Mouse (Mus musculus): ENCODE data around the gene Cdk6. TPM values are rescaled to one million over a fixed set of nuclear protein-coding genes. Genes with fewer than 3 reads are reported as not detected.

The Cdk6 gene
- polyA plus RNA-seq, 1 experiment, result 29.0 TPM

GRCm38 (mm10) chr5:3395020-3395419 lies 53.7 kb downstream of the Cdk6 start:
- H3K27ac ChIP-seq (ENCODE audit: insufficient read depth, low read length), result no peak overlapping the region

GRCm38 (mm10) chr5:3396214-3396613 lies 54.9 kb downstream of the Cdk6 start:
- no peaks in the 10 kb centered on the region for H3K4me1 ChIP-seq (ENCODE audit: control insufficient read depth, insufficient read depth, low read length)
- no peak overlapping the region for H3K27ac ChIP-seq (ENCODE audit: insufficient read depth, low read length)
- H3K36me3 ChIP-seq (ENCODE audit: control insufficient read depth, insufficient read depth, low read length, poor library complexity, severe bottlenecking), result no peaks in the 10 kb centered on the region; the same call in 1 of the 2 replicates
- no peak overlapping the region for H3K4me3 ChIP-seq (ENCODE audit: low read depth, low read length)
- H3K27me3 ChIP-seq (ENCODE audit: control insufficient read depth, insufficient read depth, low read length, poor library complexity, severe bottlenecking), result no peaks in the 10 kb centered on the region
- TF ChIP-seq POLR2A (IDR thresholded peaks at IDR 0.05; ENCODE audit: insufficient read depth, low read length) (no peak), EP300 (IDR thresholded peaks at IDR 0.05; ENCODE audit: insufficient read depth, low read depth, low read length) (no peak), CTCF (IDR thresholded peaks at IDR 0.05; ENCODE audit: low read depth, low read length) (no peak)
- no peak overlapping the region for H3K9ac ChIP-seq (ENCODE audit: low read depth, poor library complexity, severe bottlenecking)
- no peaks in the 10 kb centered on the region for H3K9me3 ChIP-seq (replicated peaks; ENCODE audit: control insufficient read depth, insufficient read depth, low read length, poor library complexity, severe bottlenecking)

More at GRCm38 (mm10) chr5:3395020-3395419, 53.7 kb downstream of the Cdk6 start:
- peaks cover 3% of the 10 kb centered on the region for H3K36me3 ChIP-seq (ENCODE audit: control insufficient read depth, insufficient read depth, low read length, poor library complexity, severe bottlenecking)
- TF ChIP-seq EP300 (IDR thresholded peaks at IDR 0.05; ENCODE audit: insufficient read depth, low read depth, low read length) (peak; percentile 55; the same call in 1 of the 2 replicates), CTCF (IDR thresholded peaks at IDR 0.05; ENCODE audit: low read depth, low read length) (no peak)
- no peaks in the 10 kb centered on the region for H3K4me1 ChIP-seq (ENCODE audit: control insufficient read depth, insufficient read depth, low read length)
- H3K9me3 ChIP-seq (replicated peaks; ENCODE audit: control insufficient read depth, insufficient read depth, low read length, poor library complexity, severe bottlenecking), result no peaks in the 10 kb centered on the region
- H3K4me3 ChIP-seq (ENCODE audit: low read depth, low read length), result no peak overlapping the region
- no peak overlapping the region for H3K9ac ChIP-seq (ENCODE audit: low read depth, poor library complexity, severe bottlenecking)
- H3K27me3 ChIP-seq (ENCODE audit: control insufficient read depth, insufficient read depth, low read length, poor library complexity, severe bottlenecking), result no peaks in the 10 kb centered on the region

- Histone ChIP-seq H3K9ac (ENCODE audit: low read depth, poor library complexity, severe bottlenecking) (no peak overlapping the region), H3K4me3 (ENCODE audit: low read depth, low read length) (no peak overlapping the region), H3K27ac (ENCODE audit: insufficient read depth, low read length) (no peak overlapping the region), H3K36me3 (ENCODE audit: control insufficient read depth, insufficient read depth, low read length, poor library complexity, severe bottlenecking) (no peaks in the 10 kb centered on the region; the same call in 1 of the 2 replicates), H3K4me1 (ENCODE audit: control insufficient read depth, insufficient read depth, low read length) (no peaks in the 10 kb centered on the region), H3K9me3 (replicated peaks; ENCODE audit: control insufficient read depth, insufficient read depth, low read length, poor library complexity, severe bottlenecking) (no peaks in the 10 kb centered on the region), H3K27me3 (ENCODE audit: control insufficient read depth, insufficient read depth, low read length, poor library complexity, severe bottlenecking) (no peaks in the 10 kb centered on the region)
- TF ChIP-seq EP300 (IDR thresholded peaks at IDR 0.05; ENCODE audit: insufficient read depth, low read depth, low read length) (no peak), CTCF (IDR thresholded peaks at IDR 0.05; ENCODE audit: low read depth, low read length) (no peak), POLR2A (IDR thresholded peaks at IDR 0.05; ENCODE audit: insufficient read depth, low read length) (no peak)
These were observed 55.8 kb downstream of the Cdk6 start for GRCm38 (mm10) chr5:3396910-3397575.

- Histone ChIP-seq H3K4me1 (ENCODE audit: control insufficient read depth, insufficient read depth, low read length) (no peaks in the 10 kb centered on the region), H3K27me3 (ENCODE audit: control insufficient read depth, insufficient read depth, low read length, poor library complexity, severe bottlenecking) (no peaks in the 10 kb centered on the region), H3K9me3 (replicated peaks; ENCODE audit: control insufficient read depth, insufficient read depth, low read length, poor library complexity, severe bottlenecking) (no peaks in the 10 kb centered on the region), H3K27ac (ENCODE audit: insufficient read depth, low read length) (no peak overlapping the region), H3K36me3 (ENCODE audit: control insufficient read depth, insufficient read depth, low read length, poor library complexity, severe bottlenecking) (no peaks in the 10 kb centered on the region; the same call in 1 of the 2 replicates), H3K9ac (ENCODE audit: low read depth, poor library complexity, severe bottlenecking) (no peak overlapping the region), H3K4me3 (ENCODE audit: low read depth, low read length) (no peak overlapping the region)
- no peak for TF ChIP-seq EP300 (IDR thresholded peaks at IDR 0.05; ENCODE audit: insufficient read depth, low read depth, low read length)
- TF ChIP-seq POLR2A (IDR thresholded peaks at IDR 0.05; ENCODE audit: insufficient read depth, low read length), result no peak
- no peak for TF ChIP-seq CTCF (IDR thresholded peaks at IDR 0.05; ENCODE audit: low read depth, low read length)
These were observed 58.7 kb downstream of the Cdk6 start for GRCm38 (mm10) chr5:3399784-3400494.

- no peak overlapping the region for H3K9ac ChIP-seq (ENCODE audit: low read depth, poor library complexity, severe bottlenecking)
- H3K27ac ChIP-seq (ENCODE audit: insufficient read depth, low read length), result no peak overlapping the region
- no peaks in the 10 kb centered on the region for H3K27me3 ChIP-seq (ENCODE audit: control insufficient read depth, insufficient read depth, low read length, poor library complexity, severe bottlenecking)
- H3K4me3 ChIP-seq (ENCODE audit: low read depth, low read length), result no peak overlapping the region
- H3K9me3 ChIP-seq (replicated peaks; ENCODE audit: control insufficient read depth, insufficient read depth, low read length, poor library complexity, severe bottlenecking), result no peaks in the 10 kb centered on the region
- H3K36me3 ChIP-seq (ENCODE audit: control insufficient read depth, insufficient read depth, low read length, poor library complexity, severe bottlenecking), result no peaks in the 10 kb centered on the region
- H3K4me1 ChIP-seq (ENCODE audit: control insufficient read depth, insufficient read depth, low read length), result no peaks in the 10 kb centered on the region
- TF ChIP-seq CTCF (IDR thresholded peaks at IDR 0.05; ENCODE audit: low read depth, low read length) (no peak), EP300 (IDR thresholded peaks at IDR 0.05; ENCODE audit: insufficient read depth, low read depth, low read length) (no peak), POLR2A (IDR thresholded peaks at IDR 0.05; ENCODE audit: insufficient read depth, low read length) (no peak)
These were observed 63.8 kb downstream of the Cdk6 start for GRCm38 (mm10) chr5:3405102-3405501.

- Histone ChIP-seq H3K4me1 (ENCODE audit: control insufficient read depth, insufficient read depth, low read length) (no peaks in the 10 kb centered on the region), H3K4me3 (ENCODE audit: low read depth, low read length) (no peak overlapping the region), H3K27ac (ENCODE audit: insufficient read depth, low read length) (no peak overlapping the region), H3K9me3 (replicated peaks; ENCODE audit: control insufficient read depth, insufficient read depth, low read length, poor library complexity, severe bottlenecking) (no peaks in the 10 kb centered on the region), H3K27me3 (ENCODE audit: control insufficient read depth, insufficient read depth, low read length, poor library complexity, severe bottlenecking) (no peaks in the 10 kb centered on the region), H3K36me3 (ENCODE audit: control insufficient read depth, insufficient read depth, low read length, poor library complexity, severe bottlenecking) (no peaks in the 10 kb centered on the region), H3K9ac (ENCODE audit: low read depth, poor library complexity, severe bottlenecking) (no peak overlapping the region)
- TF ChIP-seq CTCF (IDR thresholded peaks at IDR 0.05; ENCODE audit: low read depth, low read length), result no peak
- no peak for TF ChIP-seq POLR2A (IDR thresholded peaks at IDR 0.05; ENCODE audit: insufficient read depth, low read length)
- TF ChIP-seq EP300 (IDR thresholded peaks at IDR 0.05; ENCODE audit: insufficient read depth, low read depth, low read length), result no peak
These were observed 64.2 kb downstream of the Cdk6 start for GRCm38 (mm10) chr5:3405503-3405902.
